Mouse (Mus musculus) heart, embryonic 12.5 days (tissue): ENCODE results near the gene Fam172a. TPM values are rescaled to one million over a fixed set of nuclear protein-coding genes. Genes with fewer than 3 reads are reported as not detected.

Source experiments
- ATAC-seq: fragments of 200-750 bp; cut with Nextera tagmentation; 2 replicates; pipeline ENCODE4 v1.8.0; 2017; ENCODE audit warnings: moderate TSS enrichment, moderate library complexity; ENCODE audit not compliant: insufficient number of reproducible peaks, low FRiP score
- H3K27ac ChIP-seq: fragments of 300-500 bp; sonication (generic); 2 replicates; pipeline ENCODE4 v1.5.1; 2016; ENCODE audit warnings: mild to moderate bottlenecking, moderate library complexity; ENCODE audit not compliant: poor library complexity, severe bottlenecking
- H3K27me3 ChIP-seq: fragments of 300-500 bp; sonication (generic); replicated peaks from 2 replicates; pipeline ENCODE4 v1.6.1; 2016; ENCODE audit warnings: mild to moderate bottlenecking, moderate library complexity
- H3K36me3 ChIP-seq: fragments of 300-500 bp; sonication (generic); 2 replicates; pipeline ENCODE4 v1.6.1; 2016; ENCODE audit warnings: mild to moderate bottlenecking, moderate library complexity
- H3K4me1 ChIP-seq: fragments of 300-500 bp; sonication (generic); replicated peaks from 2 replicates; pipeline ENCODE4 v1.6.1; 2016; ENCODE audit warnings: mild to moderate bottlenecking
- H3K4me2 ChIP-seq: fragments of 300-500 bp; sonication (generic); 2 replicates; pipeline ENCODE4 v1.6.1; 2016; ENCODE audit warnings: mild to moderate bottlenecking, moderate library complexity
- H3K4me3 ChIP-seq: fragments of 300-500 bp; sonication (generic); 2 replicates; pipeline ENCODE4 v1.5.1; 2016; ENCODE audit warnings: mild to moderate bottlenecking
- H3K9ac ChIP-seq: fragments of 300-500 bp; sonication (generic); 2 replicates; pipeline ENCODE4 v1.6.1; 2016; ENCODE audit warnings: mild to moderate bottlenecking, moderate library complexity
- H3K9me3 ChIP-seq: fragments of 300-500 bp; sonication (generic); replicated peaks from 2 replicates; pipeline ENCODE4 v1.6.1; 2016; ENCODE audit warnings: mild to moderate bottlenecking, moderate library complexity
- WGBS: fragments of 180-500 bp; shearing (Covaris S2); methylation state at CpG from one replicate; pipeline ENCODE4 v1.1.7; 2016; 5-methylcytosine and 5-hydroxymethylcytosine counted together
- polyA plus RNA-seq: library from polyadenylated mRNA; unstranded; fragments of >200 nt; fragmentation: Nextera tagmentation; extraction: Ambion mirVana; gene quantifications from 2 replicates; pipeline ENCODE4 v1.2.1, GENCODE M21; 2016

The Fam172a gene
- polyA plus RNA-seq, 1 experiment from 2014 or later: 22.5 TPM

DNA sequence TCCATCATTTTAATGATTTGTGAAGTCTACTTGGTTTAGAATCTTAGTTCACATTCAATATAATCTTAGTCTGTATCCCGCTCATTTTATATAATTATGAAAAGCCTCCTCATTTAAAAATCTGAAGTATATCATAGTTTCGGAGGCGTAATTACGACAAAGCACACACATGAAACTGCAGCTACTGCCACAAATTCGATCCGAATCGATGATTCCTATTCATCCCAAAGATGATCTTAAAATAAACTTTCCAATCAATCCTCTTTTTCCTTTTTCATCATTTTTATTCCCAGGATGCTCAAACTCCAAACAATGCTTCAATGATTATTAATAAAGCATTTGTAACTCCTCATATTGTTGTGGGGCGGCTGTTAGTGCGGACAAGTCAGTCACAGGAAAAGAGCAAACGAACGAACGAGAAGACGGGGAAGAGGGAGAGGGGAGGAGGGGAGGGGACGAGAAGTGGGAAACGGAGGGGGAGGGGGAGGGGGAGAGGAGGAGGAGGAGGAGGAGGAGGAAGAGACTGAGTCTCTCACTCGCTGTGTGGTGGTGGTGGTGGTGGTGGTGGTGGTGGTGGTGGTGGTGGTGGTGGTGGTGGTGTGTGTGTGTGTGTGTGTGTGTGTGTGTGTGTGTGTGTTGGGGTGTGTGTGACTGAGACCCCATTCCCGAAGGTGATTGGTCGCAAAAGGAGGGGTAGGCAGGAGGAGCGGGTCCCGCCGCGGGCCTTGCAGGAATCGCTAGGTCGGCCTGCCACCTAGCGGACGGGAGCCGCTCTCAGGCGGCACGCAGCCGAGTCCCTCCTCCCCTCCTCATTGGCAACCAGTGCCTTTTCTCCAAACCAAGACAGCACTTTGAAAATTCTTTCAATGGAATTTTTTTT, 499.4 kb downstream of the Fam172a start:
- Histone ChIP-seq H3K27ac (no peak overlapping the region), H3K4me1 (peaks cover 7% of the 10 kb centered on the region; the same call in 1 of the 2 replicates), H3K27me3 (peaks cover 19% of the 10 kb centered on the region), H3K4me3 (peak overlapping the region; percentile 70), H3K9ac (peak overlapping the region; percentile 36; the same call in 1 of the 2 replicates), H3K36me3 (no peaks in the 10 kb centered on the region), H3K4me2 (peak overlapping the region; percentile 91), H3K9me3 (no peaks in the 10 kb centered on the region)
- peak; percentile 57 for ATAC-seq
- 1% methylated on average over 29 of the region's 30 CpGs for WGBS

DNA sequence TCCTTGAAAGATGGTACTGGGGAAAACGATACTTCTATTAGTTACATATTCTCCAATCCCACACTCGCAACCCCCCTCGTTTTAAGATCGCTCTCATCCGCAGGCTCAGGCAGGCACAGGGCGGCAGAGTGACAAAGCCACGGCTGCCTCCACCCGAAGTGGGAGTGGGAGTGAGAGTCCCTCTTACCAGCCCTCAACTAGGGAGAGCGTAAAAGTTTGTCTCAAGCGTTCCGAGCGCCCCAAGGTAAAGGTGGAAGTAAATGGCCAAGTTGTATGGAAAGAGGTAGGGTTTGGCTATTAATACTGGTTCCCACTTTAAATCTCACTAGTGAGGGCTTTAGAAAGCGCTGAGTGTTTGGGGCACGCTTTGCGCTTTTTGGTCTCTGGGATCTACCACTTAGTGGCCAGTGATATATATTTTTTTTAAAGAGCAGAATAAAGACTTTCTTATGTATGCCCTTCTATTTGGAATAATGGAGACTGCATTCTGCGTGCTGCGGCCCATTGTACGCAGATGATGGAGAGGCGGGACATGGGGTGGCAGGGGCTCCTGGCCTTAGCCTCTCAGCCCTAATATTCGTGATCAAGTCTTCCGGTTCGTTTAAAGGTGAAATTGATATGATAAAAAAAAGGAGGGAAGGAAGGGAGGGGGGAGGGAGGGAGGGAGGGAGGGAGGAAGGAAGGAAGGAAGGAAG, 500.2 kb downstream of the Fam172a start:
- peaks cover 7% of the 10 kb centered on the region; the same call in 1 of the 2 replicates for H3K4me1 ChIP-seq
- H3K9ac ChIP-seq: peak overlapping the region; percentile 75
- H3K27me3 ChIP-seq: peaks cover 21% of the 10 kb centered on the region
- H3K27ac ChIP-seq: no peak overlapping the region
- no peak for ATAC-seq
- H3K36me3 ChIP-seq: no peaks in the 10 kb centered on the region
- under 1% methylated on average over 22 of the region's 22 CpGs for WGBS
- H3K4me3 ChIP-seq: peak overlapping the region; percentile 70
- peak overlapping the region; percentile 91 for H3K4me2 ChIP-seq
- H3K9me3 ChIP-seq: no peaks in the 10 kb centered on the region

DNA sequence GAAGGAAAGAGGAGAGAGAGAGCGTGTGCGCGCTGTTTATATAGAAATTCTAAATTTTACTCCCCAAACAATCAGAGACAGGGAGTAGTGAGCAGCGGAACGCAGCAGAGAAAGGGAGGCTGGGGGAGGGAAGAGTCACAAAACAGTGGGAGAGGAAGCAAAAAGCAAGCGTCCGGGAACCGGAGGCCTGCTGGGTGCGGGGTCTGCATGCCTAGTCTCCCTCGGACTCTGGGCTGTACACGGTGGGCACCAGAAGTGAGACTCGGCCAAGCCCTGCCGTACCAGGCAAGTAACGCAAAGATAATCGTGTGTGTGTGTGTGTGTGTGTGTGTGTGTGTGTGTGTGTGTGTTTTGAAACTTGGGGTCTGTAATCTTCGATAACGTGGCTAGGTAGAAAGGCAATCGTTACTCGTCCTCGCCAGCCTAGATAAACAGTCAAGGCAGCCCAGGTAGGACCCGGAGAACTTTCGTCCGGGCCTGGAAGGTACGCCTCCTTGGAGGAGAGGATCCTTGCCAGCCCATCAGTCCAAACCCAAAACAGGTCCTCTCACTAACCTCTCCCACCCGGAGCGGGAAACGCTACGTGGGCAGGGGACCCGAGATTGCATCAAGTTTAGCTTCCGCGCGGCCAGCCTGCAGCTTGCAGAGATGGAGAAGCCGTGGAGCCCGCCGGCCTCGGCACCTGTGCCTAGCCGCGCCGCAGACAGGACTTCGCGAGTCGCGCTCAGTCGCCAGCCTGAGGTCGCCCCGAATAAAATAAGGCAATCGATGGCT, 500.9 kb downstream of the Fam172a start:
- peaks cover 26% of the 10 kb centered on the region for H3K27me3 ChIP-seq
- H3K4me1 ChIP-seq: peaks cover 5% of the 10 kb centered on the region; the same call in 1 of the 2 replicates
- H3K9ac ChIP-seq: peak overlapping the region; percentile 75
- peak overlapping the region; percentile 91 for H3K4me2 ChIP-seq
- no peaks in the 10 kb centered on the region for H3K9me3 ChIP-seq
- WGBS: under 1% methylated on average over 47 of the region's 47 CpGs
- peak overlapping the region; percentile 70 for H3K4me3 ChIP-seq
- H3K36me3 ChIP-seq: no peaks in the 10 kb centered on the region
- ATAC-seq: peak; percentile 4; the same call in 1 of the 2 replicates
- peak overlapping the region; percentile 79 for H3K27ac ChIP-seq

DNA sequence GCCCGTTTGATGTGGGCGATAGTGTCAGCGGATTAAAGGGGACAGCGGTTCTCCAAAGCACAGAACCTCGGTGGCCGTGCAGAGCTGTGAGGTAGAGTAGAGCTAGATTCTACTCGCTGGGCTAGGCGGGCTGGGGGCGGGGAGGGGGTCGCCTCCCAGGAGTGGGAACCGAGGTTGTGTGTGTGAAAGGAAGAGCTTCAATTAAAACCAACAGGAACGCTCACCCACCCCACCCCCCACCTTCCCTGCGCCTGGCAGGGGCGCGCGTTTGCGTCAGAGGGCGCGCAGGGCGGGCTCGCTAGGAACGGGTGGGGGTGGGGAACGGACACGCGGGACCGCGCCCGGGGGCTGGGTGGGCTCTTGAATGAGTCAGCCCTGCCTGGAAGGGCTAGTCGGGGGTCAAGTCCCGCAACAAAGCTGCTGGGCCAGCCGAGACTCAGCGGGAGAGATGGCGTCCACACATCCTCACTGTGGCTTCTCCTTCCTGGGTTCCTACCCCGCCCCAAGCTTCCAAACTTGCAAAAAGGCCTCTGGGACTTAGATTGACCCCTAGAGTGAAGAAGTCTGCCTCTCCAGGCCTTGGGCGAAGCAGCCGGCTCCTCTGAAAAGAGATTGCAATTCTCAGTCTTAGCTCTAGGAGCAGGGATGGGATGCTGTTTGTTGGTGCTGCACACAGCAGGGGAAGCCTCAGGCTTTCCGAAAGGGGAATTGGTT, 501.7 kb downstream of the Fam172a start:
- H3K9ac ChIP-seq: peak overlapping the region; percentile 75
- H3K9me3 ChIP-seq: no peaks in the 10 kb centered on the region
- peaks cover 8% of the 10 kb centered on the region; the same call in 1 of the 2 replicates for H3K4me1 ChIP-seq
- WGBS: under 1% methylated on average over 37 of the region's 37 CpGs
- peak overlapping the region; percentile 70 for H3K4me3 ChIP-seq
- H3K27me3 ChIP-seq: peaks cover 34% of the 10 kb centered on the region
- peak; percentile 57 for ATAC-seq
- H3K4me2 ChIP-seq: peak overlapping the region; percentile 91
- peak overlapping the region; percentile 79 for H3K27ac ChIP-seq
- H3K36me3 ChIP-seq: no peaks in the 10 kb centered on the region

DNA sequence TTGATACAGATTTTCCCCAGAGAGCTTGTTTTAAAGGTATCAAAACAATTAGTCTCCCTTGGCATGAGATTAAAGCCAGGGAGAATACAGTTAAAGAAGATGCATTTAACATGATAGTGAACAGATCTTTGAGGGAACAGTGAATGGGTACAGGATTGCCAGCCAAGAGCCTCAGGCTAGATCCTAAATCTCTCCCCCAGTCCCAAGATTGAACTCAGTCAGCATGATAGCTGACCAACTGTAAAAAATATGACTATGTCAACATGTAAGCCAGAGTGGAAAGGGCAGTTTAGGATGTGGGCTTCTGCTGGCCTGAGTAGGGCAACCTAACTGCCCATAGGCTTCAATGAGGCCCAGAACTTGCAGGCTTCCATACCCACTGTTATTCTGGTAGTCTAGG, 503.6 kb downstream of the Fam172a start:
- Histone ChIP-seq H3K27me3 (peaks cover 51% of the 10 kb centered on the region), H3K27ac (no peak overlapping the region), H3K36me3 (no peaks in the 10 kb centered on the region), H3K4me1 (peaks cover 19% of the 10 kb centered on the region), H3K9me3 (no peaks in the 10 kb centered on the region), H3K4me3 (no peak overlapping the region), H3K9ac (no peak overlapping the region), H3K4me2 (no peak overlapping the region)
- ATAC-seq: no peak

DNA sequence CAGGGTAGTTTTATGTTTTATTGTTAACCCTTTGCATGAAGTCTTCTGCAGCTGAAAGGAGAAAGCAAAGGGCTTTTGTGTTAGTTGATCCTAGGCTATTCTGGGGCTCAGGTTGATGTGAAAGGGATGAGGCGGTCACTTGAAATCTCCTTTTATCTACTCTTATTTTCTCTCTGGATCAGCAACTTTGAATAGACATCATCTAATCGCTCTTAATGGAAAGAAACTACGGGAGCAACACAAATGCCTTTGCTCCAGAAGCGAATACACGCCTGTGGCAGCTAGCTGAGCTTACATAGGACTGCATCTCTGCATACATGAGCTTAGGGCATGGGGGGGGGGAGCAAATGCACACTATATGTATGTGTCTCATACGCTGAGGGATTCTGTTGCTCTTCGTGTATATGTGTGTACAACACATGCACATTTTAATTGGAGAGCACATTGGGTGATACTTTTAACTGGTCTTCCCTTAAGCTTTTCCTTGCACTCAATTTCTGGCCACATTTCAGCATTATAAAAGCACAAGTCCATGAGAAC, 505.1 kb downstream of the Fam172a start:
- H3K9me3 ChIP-seq: no peaks in the 10 kb centered on the region
- no peaks in the 10 kb centered on the region for H3K36me3 ChIP-seq
- H3K4me1 ChIP-seq: peaks cover 24% of the 10 kb centered on the region
- no peak overlapping the region for H3K4me3 ChIP-seq
- H3K9ac ChIP-seq: no peak overlapping the region
- no peak overlapping the region for H3K4me2 ChIP-seq
- 47% methylated on average over 7 of the region's 7 CpGs for WGBS
- peaks cover 67% of the 10 kb centered on the region for H3K27me3 ChIP-seq
- H3K27ac ChIP-seq: no peak overlapping the region
- ATAC-seq: no peak

DNA sequence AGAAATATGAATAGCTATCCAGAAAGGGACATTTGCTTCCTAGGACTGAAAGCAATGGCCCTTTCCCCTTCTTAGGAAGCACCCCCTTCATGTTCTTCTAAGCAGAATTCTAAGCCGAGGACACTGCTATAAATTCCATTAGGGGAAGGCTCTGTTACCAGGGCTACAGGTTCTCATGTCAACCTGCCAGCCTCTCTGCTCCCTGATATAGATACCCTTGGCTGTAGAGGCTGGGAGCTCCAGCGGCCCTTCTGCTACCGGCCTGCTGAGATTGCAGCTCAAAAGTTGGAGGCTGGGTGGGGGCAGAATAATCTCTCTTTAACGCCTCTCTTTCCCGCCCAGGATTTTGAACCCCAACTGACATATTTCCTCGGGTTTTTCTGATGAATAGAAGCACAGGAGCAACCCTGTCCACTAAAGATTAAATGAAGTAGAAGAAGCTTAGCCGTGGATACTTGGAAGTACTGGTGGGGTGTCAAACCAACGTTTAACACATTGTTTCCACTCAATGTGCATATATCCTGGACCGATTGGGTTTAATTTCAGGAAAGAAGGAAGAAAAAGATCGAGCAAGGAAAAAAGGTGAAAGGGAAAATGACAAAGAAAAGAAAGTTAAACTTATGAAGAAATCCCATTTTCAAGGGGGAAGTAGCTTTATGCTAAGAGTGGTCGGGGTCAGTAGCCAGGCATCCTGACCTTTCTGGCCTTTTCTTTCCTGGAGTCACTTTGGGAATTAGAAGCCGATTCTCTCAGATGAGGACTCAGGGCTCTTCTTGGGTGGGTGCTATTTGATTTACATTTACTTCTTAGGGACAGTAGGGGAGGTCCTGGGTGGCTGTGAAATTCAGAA, 506.2 kb downstream of the Fam172a start:
- no peak overlapping the region for H3K27ac ChIP-seq
- ATAC-seq: no peak
- H3K36me3 ChIP-seq: no peaks in the 10 kb centered on the region
- H3K9ac ChIP-seq: no peak overlapping the region
- 16% methylated on average over 12 of the region's 12 CpGs for WGBS
- H3K27me3 ChIP-seq: peaks cover 77% of the 10 kb centered on the region
- H3K4me2 ChIP-seq: peak overlapping the region; percentile 28; the same call in 1 of the 2 replicates
- H3K9me3 ChIP-seq: no peaks in the 10 kb centered on the region
- peaks cover 21% of the 10 kb centered on the region for H3K4me1 ChIP-seq
- no peak overlapping the region for H3K4me3 ChIP-seq

DNA sequence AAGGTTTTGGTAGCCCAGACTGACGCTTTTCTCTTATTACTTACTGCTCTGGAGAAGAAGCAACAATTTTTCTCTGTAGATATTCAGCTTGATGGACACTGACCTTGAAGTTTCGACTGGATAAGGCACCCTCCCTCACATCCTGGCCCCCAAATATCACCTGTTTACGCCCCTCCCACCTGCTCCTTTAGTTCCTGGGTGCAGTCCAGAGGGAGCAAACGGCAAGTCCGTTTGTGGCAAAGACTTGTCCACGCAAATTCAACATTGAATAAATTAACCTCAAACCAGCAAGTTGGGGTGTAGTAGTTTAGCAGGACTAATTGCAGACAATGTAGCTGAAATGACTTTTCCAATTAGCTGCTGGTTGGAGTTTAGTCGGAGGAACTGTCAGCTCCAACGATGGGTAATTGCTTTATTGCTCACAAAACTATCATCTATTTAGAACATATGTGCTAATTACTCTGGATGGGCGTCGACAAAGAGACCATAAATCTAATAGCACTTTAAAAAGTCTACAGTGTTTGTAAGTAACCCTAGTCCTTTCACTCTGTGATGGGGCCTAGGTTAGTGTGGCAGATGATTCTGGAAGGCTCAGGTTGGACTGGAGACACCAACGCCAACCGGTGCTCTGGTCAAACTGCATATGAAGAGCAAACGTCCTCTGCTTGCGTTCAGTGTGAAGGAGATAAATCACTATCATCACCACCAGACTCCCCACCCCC, 507.0 kb downstream of the Fam172a start:
- no peaks in the 10 kb centered on the region for H3K36me3 ChIP-seq
- H3K9me3 ChIP-seq: no peaks in the 10 kb centered on the region
- no peak overlapping the region for H3K27ac ChIP-seq
- peak overlapping the region; percentile 81 for H3K4me2 ChIP-seq
- H3K4me1 ChIP-seq: peaks cover 21% of the 10 kb centered on the region
- H3K4me3 ChIP-seq: no peak overlapping the region
- no peak for ATAC-seq
- 27% methylated on average over 14 of the region's 14 CpGs for WGBS
- peaks cover 85% of the 10 kb centered on the region for H3K27me3 ChIP-seq
- H3K9ac ChIP-seq: no peak overlapping the region

DNA sequence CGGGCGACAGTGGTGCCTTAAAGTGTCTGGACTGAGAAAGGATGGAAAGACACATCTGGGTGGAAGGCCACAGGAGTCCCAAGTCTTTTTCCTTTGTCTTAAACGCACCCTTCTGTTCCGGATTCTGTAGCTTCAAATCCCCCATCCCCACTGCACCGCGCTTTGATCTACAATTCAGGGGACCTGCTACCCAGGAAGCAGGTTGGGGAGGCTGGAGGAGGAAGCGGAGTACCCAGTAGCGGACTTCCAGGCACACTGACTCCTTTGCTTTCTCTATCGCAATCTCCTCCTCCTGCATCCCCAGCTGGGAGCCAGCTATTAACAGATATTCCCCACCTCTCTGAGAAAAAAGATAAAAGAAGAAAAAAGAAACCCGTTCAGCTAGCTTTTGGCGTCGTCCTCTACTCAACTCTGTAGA, 507.8 kb downstream of the Fam172a start:
- Histone ChIP-seq H3K4me1 (peaks cover 21% of the 10 kb centered on the region), H3K9me3 (no peaks in the 10 kb centered on the region), H3K27me3 (peaks cover 79% of the 10 kb centered on the region), H3K4me3 (peak overlapping the region; percentile 45), H3K27ac (no peak overlapping the region), H3K4me2 (peak overlapping the region; percentile 81), H3K9ac (peak overlapping the region; percentile 23), H3K36me3 (no peaks in the 10 kb centered on the region)
- ATAC-seq: no peak
- 3% methylated on average over 12 of the region's 12 CpGs for WGBS
